Comparison of ENCODE assay signal across 27 mouse cellular contexts in the genomic region with DNA sequence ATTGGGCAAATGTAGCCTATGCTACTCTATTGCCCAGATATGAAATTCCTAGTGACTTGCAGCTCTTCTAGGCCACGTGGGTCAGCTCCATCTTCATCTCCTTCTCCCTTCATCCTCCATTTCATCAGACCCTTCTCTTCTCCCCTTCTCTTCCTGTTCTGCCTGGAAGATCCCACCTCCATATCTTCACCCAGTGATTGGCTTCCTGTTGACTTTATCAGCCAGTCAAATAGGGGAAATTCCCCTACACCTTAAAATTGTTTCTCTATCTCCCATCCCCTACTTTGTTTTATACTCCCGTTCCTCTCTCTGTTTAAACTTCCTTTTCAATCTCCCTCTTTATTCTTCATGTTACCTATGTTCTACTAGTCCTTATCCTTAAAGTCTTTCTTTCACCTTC.
"Had no signal": no experiment of that assay in that cellular context is flagged by ENCODE, and none has a peak within 500 bp of the region (broad histone marks: within the 10 kb centered on the region; RNA-seq: fewer than 3 reads in every experiment).

No protein-coding gene starts in this region.

- H3K4me2 ChIP-seq: embryonic facial prominence, embryonic 12.5 days; embryonic facial prominence, embryonic 13.5 days; embryonic facial prominence, embryonic 15.5 days; forebrain, embryonic 12.5 days; forebrain, embryonic 13.5 days; forebrain, embryonic 15.5 days had no signal

- DNase-seq: cerebellum, adult 9-10 months; cerebellum, adult 9-11 months; cerebellum, postnatal 10 days; cerebellum, postnatal 14 days; cerebellum, postnatal 25 days; cerebellum, postnatal 36 days; embryo, embryonic 11 days; forebrain, postnatal 0 days; gastrocnemius, adult 2 months; gastrocnemius, postnatal 10 days; gastrocnemius, postnatal 14 days; gastrocnemius, postnatal 25 days; gastrocnemius, postnatal 36 days; heart, adult 11 months; heart, adult 18-20 months; heart, adult 2 months had no signal

- H3K9me3 ChIP-seq: embryonic facial prominence, embryonic 12.5 days; embryonic facial prominence, embryonic 13.5 days; embryonic facial prominence, embryonic 15.5 days; forebrain, embryonic 10.5 days; forebrain, embryonic 13.5 days; forebrain, embryonic 15.5 days had no signal

- H3K9ac ChIP-seq: embryonic facial prominence, embryonic 12.5 days; embryonic facial prominence, embryonic 13.5 days; embryonic facial prominence, embryonic 15.5 days; forebrain, embryonic 12.5 days; forebrain, embryonic 13.5 days; forebrain, embryonic 15.5 days; forebrain, postnatal 0 days had no signal

- H3K36me3 ChIP-seq: embryonic facial prominence, embryonic 12.5 days; embryonic facial prominence, embryonic 15.5 days; forebrain, embryonic 10.5 days had no signal

- H3K27me3 ChIP-seq: embryonic facial prominence, embryonic 12.5 days; embryonic facial prominence, embryonic 13.5 days; embryonic facial prominence, embryonic 15.5 days; forebrain, embryonic 12.5 days; forebrain, embryonic 13.5 days; forebrain, embryonic 15.5 days had no signal

- H3K27ac ChIP-seq: embryonic facial prominence, embryonic 10.5 days; embryonic facial prominence, embryonic 12.5 days; embryonic facial prominence, embryonic 13.5 days; embryonic facial prominence, embryonic 15.5 days; forebrain, embryonic 10.5 days; forebrain, embryonic 12.5 days; forebrain, embryonic 13.5 days; forebrain, embryonic 15.5 days; gastrocnemius, adult 2 months; heart, adult 2 months had no signal

- H3K4me3 ChIP-seq: embryonic facial prominence, embryonic 10.5 days; embryonic facial prominence, embryonic 12.5 days; embryonic facial prominence, embryonic 13.5 days; embryonic facial prominence, embryonic 15.5 days; erythroblast, embryonic 14.5 days; forebrain, embryonic 10.5 days; forebrain, embryonic 12.5 days; forebrain, embryonic 13.5 days; forebrain, embryonic 15.5 days; gastrocnemius, adult 2 months; heart, adult 2 months had no signal

- ATAC-seq: forebrain, embryonic 13.5 days; forebrain, embryonic 14.5 days; forebrain, embryonic 15.5 days; forebrain, embryonic 16.5 days; forebrain, postnatal 0 days had no signal

- H3K4me1 ChIP-seq: embryonic facial prominence, embryonic 12.5 days; embryonic facial prominence, embryonic 13.5 days; embryonic facial prominence, embryonic 15.5 days had no signal
